Comparison of ENCODE assay signal across 16 mouse cellular contexts in genomic region chr14:101847520-101847919, GRCm38 (mm10).
DNase-seq lines count a peak whose midpoint lies in the region; ATAC-seq and TF ChIP-seq lines count a peak whose summit lies in the region.
"Had no signal": no experiment of that assay in that cellular context is flagged by ENCODE, and none has a peak within 500 bp of the region (broad histone marks: within the 10 kb centered on the region; RNA-seq: fewer than 3 reads in every experiment).

No protein-coding gene starts in this region.

- TF ChIP-seq EP300 in stomach, postnatal 0 days (optimal IDR thresholded peaks at IDR 0.05), result no peak

- H3K27me3 ChIP-seq in heart, embryonic 14.5 days (ENCODE audit: control insufficient read depth, insufficient read depth, low read length), result no peaks in the 10 kb centered on the region
- H3K27me3 ChIP-seq in liver, embryonic 15.5 days, result no peaks in the 10 kb centered on the region
- no peaks in the 10 kb centered on the region for H3K27me3 ChIP-seq in stomach, postnatal 0 days (ENCODE audit: control insufficient read depth, insufficient read depth, low read length)
- H3K27me3 ChIP-seq: embryonic facial prominence, embryonic 12.5 days; limb, embryonic 12.5 days had no signal

- TF ChIP-seq CTCF in stomach, postnatal 0 days (IDR thresholded peaks at IDR 0.05; ENCODE audit: low read depth), result no peak

- no peak overlapping the region for H3K4me3 ChIP-seq in heart, embryonic 14.5 days (ENCODE audit: control insufficient read depth in 1 of 2, insufficient read depth in 1 of 2, low read depth in 1 of 2, low read length in 2 of 2)
- H3K4me3 ChIP-seq in liver, embryonic 15.5 days (replicated peaks), result no peak overlapping the region
- no peak overlapping the region for H3K4me3 ChIP-seq in stomach, postnatal 0 days (ENCODE audit: low read depth, low read length)
- H3K4me3 ChIP-seq: embryonic facial prominence, embryonic 12.5 days; forebrain, embryonic 10.5 days; limb, embryonic 12.5 days had no signal

- no peak overlapping the region for H3K9ac ChIP-seq in heart, embryonic 14.5 days (ENCODE audit: low read length)
- no peak overlapping the region for H3K9ac ChIP-seq in liver, embryonic 15.5 days
- H3K9ac ChIP-seq in stomach, postnatal 0 days (ENCODE audit: low read length), result no peak overlapping the region
- H3K9ac ChIP-seq: embryonic facial prominence, embryonic 12.5 days; hindbrain, embryonic 14.5 days; limb, embryonic 12.5 days had no signal

- 0 out of 2 replicates have a peak, but pooled peaks cover 6% of the 10 kb centered on the region for H3K9me3 ChIP-seq in heart, embryonic 14.5 days (ENCODE audit: control insufficient read depth, low read length)
- H3K9me3 ChIP-seq in liver, embryonic 15.5 days (replicated peaks), result no peaks in the 10 kb centered on the region
- no peaks in the 10 kb centered on the region for H3K9me3 ChIP-seq in stomach, postnatal 0 days (ENCODE audit: control insufficient read depth, low read length)
- H3K9me3 ChIP-seq: embryonic facial prominence, embryonic 12.5 days; forebrain, embryonic 10.5 days; limb, embryonic 12.5 days had no signal

- intact Hi-C loops in heart, postnatal 36 days (cut with DNase I), result loop anchor here (2.0 kb wide), 1 partner anchor 23 kb away; no protein-coding TSS in a partner anchor

- ATAC-seq in heart, embryonic 14.5 days (ENCODE audit: insufficient number of reproducible peaks, insufficient read depth, low FRiP score, low read depth), result peak; percentile 52; the same call in 1 of the 2 replicates
- ATAC-seq in erythroid progenitor cell, adult 5-6 weeks (replicated peaks; ENCODE audit: low FRiP score, poor library complexity, severe bottlenecking), result peak; percentile 59
- peak; percentile 66 for ATAC-seq in liver, embryonic 15.5 days (ENCODE audit: insufficient read depth)
- peak; percentile 81 for ATAC-seq in stomach, postnatal 0 days (ENCODE audit: low FRiP score, low TSS enrichment)

- peaks cover 32 to 52% of the 10 kb centered on the region in 2 experiments for H3K4me1 ChIP-seq in heart, embryonic 14.5 days (ENCODE audit: control insufficient read depth in 2 of 2, insufficient read depth in 2 of 2, low read length in 2 of 2)
- H3K4me1 ChIP-seq in liver, embryonic 15.5 days (replicated peaks), result peaks cover 28% of the 10 kb centered on the region
- H3K4me1 ChIP-seq in stomach, postnatal 0 days (replicated peaks; ENCODE audit: control insufficient read depth, insufficient read depth), result no peaks in the 10 kb centered on the region
- H3K4me1 ChIP-seq: forebrain, embryonic 10.5 days had no signal

- H3K27ac ChIP-seq in heart, embryonic 14.5 days (replicated peaks in 1 of 2; ENCODE audit: control insufficient read depth in 1 of 2, insufficient read depth in 1 of 2, low read depth in 2 of 2, low read length in 2 of 2), result no peak overlapping the region; a peak in 1 of 4 replicates
- no peak overlapping the region; the same call in 1 of the 2 replicates for H3K27ac ChIP-seq in liver, embryonic 15.5 days (replicated peaks)
- H3K27ac ChIP-seq in stomach, postnatal 0 days (replicated peaks), result 0 out of 2 replicates have a peak overlapping the region, but pooled peaks have one; percentile 45
- H3K27ac ChIP-seq: embryonic facial prominence, embryonic 12.5 days; forebrain, embryonic 10.5 days; hindbrain, embryonic 14.5 days; limb, embryonic 12.5 days had no signal

- H3K36me3 ChIP-seq in heart, embryonic 14.5 days (ENCODE audit: control insufficient read depth, insufficient read depth, low read length), result no peaks in the 10 kb centered on the region
- no peaks in the 10 kb centered on the region for H3K36me3 ChIP-seq in liver, embryonic 15.5 days (replicated peaks)
- no peaks in the 10 kb centered on the region for H3K36me3 ChIP-seq in stomach, postnatal 0 days (ENCODE audit: control insufficient read depth, insufficient read depth, low read length)
- H3K36me3 ChIP-seq: embryonic facial prominence, embryonic 12.5 days; forebrain, embryonic 10.5 days; limb, embryonic 12.5 days had no signal

- DNase-seq in heart, postnatal 36 days, result no peak
- DNase-seq in stomach, postnatal 0 days (ENCODE audit: low spot score), result no peak
- no peak for DNase-seq in B cell, adult 2 months
- DNase-seq in retina, embryonic 14.5 days (ENCODE audit: low spot score), result no peak
- DNase-seq: cerebellum, adult 11 months; cerebellum, postnatal 25 days; kidney, adult 9 months; retina, postnatal 1 day; thymus, postnatal 36 days had no signal

- peak overlapping the region; percentile 13; the same call in 1 of the 2 replicates for H3K4me2 ChIP-seq in heart, embryonic 14.5 days (ENCODE audit: low read length)
- peak overlapping the region; percentile 25; the same call in 1 of the 2 replicates for H3K4me2 ChIP-seq in liver, embryonic 15.5 days
- no peak overlapping the region for H3K4me2 ChIP-seq in stomach, postnatal 0 days (replicated peaks; ENCODE audit: low read depth)
- H3K4me2 ChIP-seq: embryonic facial prominence, embryonic 12.5 days; hindbrain, embryonic 14.5 days; limb, embryonic 12.5 days had no signal

- WGBS in heart, embryonic 14.5 days, result 10% methylated on average over 7 of the region's 7 CpGs
- WGBS in liver, embryonic 15.5 days (ENCODE audit: insufficient replicate concordance), result 36% methylated on average over 7 of the region's 7 CpGs
- 67% methylated on average over 7 of the region's 7 CpGs for WGBS in stomach, postnatal 0 days
